Comparison of ENCODE assay signal across 19 mouse cellular contexts in the genomic region with DNA sequence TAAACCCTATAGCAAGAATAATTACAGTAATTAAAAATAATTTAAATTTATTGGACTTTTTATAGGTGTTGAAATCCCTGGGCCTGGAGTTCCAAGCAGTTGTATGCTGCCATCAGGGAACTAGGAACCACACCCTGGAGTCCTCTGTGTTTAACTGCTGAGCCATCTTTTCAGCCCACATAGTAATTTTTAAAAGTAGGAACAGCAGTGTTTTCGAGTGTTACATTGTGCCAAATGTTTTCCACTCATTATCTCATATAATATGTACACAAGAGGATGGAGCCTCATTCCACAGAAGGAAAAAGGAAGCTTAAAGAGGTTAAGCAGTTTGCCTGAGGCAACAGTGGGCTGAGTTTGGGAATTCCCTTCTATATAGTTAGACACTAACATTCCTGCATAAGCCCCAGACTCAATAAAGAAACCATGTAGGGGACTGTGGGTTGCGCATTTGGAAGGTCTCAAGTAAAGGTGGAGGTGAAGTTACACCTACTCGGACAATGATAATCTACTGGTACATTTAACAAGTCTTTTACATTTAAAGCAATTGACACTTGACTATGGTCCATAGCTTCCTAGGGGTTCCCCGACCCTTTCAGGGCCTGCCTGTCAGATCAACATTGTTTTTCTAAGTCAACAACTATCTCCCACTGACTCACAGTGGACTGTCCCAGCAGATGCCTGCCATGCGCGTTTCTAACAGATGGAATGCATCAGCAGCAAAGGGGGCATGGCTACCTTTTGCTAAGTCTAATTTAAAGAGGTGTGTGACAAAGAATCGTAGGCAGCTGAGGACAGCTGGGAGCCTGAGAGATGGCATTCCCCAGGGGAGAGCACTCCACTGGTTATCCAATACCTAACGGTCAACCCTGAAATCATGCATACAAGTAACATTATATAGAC. TPM values are rescaled to one million over a fixed set of nuclear protein-coding genes. Genes with fewer than 3 reads are reported as not detected.
DNase-seq lines count a peak whose midpoint lies in the region; ATAC-seq lines count a peak whose summit lies in the region.
"Had no signal": no experiment of that assay in that cellular context is flagged by ENCODE, and none has a peak within 500 bp of the region (broad histone marks: within the 10 kb centered on the region; RNA-seq: fewer than 3 reads in every experiment).

No protein-coding gene starts in this region.

- H3K9me3 ChIP-seq in intestine, embryonic 14.5 days (ENCODE audit: control insufficient read depth, low read length) = no peaks in the 10 kb centered on the region
- H3K9me3 ChIP-seq in intestine, embryonic 16.5 days (ENCODE audit: control insufficient read depth, low read length) = no peaks in the 10 kb centered on the region
- H3K9me3 ChIP-seq in limb, embryonic 10.5 days (replicated peaks) = no peaks in the 10 kb centered on the region
- H3K9me3 ChIP-seq: forebrain, embryonic 12.5 days; neural tube, embryonic 13.5 days had no signal

- no peak overlapping the region for H3K9ac ChIP-seq in intestine, embryonic 14.5 days (ENCODE audit: low read length)
- no peak overlapping the region for H3K9ac ChIP-seq in intestine, embryonic 16.5 days (ENCODE audit: low read depth, low read length)
- H3K9ac ChIP-seq: forebrain, embryonic 12.5 days; liver, embryonic 14.5 days; neural tube, embryonic 13.5 days had no signal

- no peaks in the 10 kb centered on the region for H3K36me3 ChIP-seq in intestine, embryonic 14.5 days (ENCODE audit: control insufficient read depth, insufficient read depth, low read length)
- H3K36me3 ChIP-seq in intestine, embryonic 16.5 days (ENCODE audit: control insufficient read depth, insufficient read depth, low read length) = no peaks in the 10 kb centered on the region
- no peaks in the 10 kb centered on the region for H3K36me3 ChIP-seq in limb, embryonic 10.5 days
- H3K36me3 ChIP-seq: forebrain, embryonic 12.5 days had no signal

- no peak for ATAC-seq in intestine, embryonic 14.5 days (replicated peaks; ENCODE audit: low FRiP score, low TSS enrichment, low read depth)
- no peak for ATAC-seq in intestine, embryonic 16.5 days
- ATAC-seq: lung, postnatal 0 days had no signal

- no peaks in the 10 kb centered on the region for H3K4me1 ChIP-seq in intestine, embryonic 14.5 days (replicated peaks; ENCODE audit: control insufficient read depth, insufficient read depth, low read length)
- H3K4me1 ChIP-seq in intestine, embryonic 16.5 days (ENCODE audit: control insufficient read depth, insufficient read depth, low read length) = no peaks in the 10 kb centered on the region
- H3K4me1 ChIP-seq in limb, embryonic 10.5 days = peaks cover 18% of the 10 kb centered on the region
- H3K4me1 ChIP-seq: forebrain, embryonic 12.5 days; megakaryocyte, embryonic 14.5 days; neural tube, embryonic 13.5 days had no signal

- H3K4me2 ChIP-seq in intestine, embryonic 14.5 days (ENCODE audit: low read length) = no peak overlapping the region
- H3K4me2 ChIP-seq in intestine, embryonic 16.5 days (ENCODE audit: low read depth, low read length) = no peak overlapping the region
- H3K4me2 ChIP-seq: forebrain, embryonic 12.5 days; neural tube, embryonic 13.5 days had no signal

- no peaks in the 10 kb centered on the region for H3K27me3 ChIP-seq in intestine, embryonic 14.5 days (replicated peaks; ENCODE audit: control insufficient read depth, insufficient read depth, low read length)
- H3K27me3 ChIP-seq in intestine, embryonic 16.5 days (replicated peaks; ENCODE audit: control insufficient read depth, insufficient read depth, low read length) = no peaks in the 10 kb centered on the region
- H3K27me3 ChIP-seq in limb, embryonic 10.5 days (ENCODE audit: low read depth, poor library complexity, severe bottlenecking) = no peaks in the 10 kb centered on the region
- H3K27me3 ChIP-seq: forebrain, embryonic 12.5 days; neural tube, embryonic 13.5 days had no signal

- no peak overlapping the region for H3K27ac ChIP-seq in intestine, embryonic 14.5 days (ENCODE audit: low read depth)
- no peak overlapping the region for H3K27ac ChIP-seq in intestine, embryonic 16.5 days (ENCODE audit: low read length)
- H3K27ac ChIP-seq in limb, embryonic 10.5 days = no peak overlapping the region; the same call in 1 of the 2 replicates
- H3K27ac ChIP-seq: forebrain, embryonic 12.5 days; liver, embryonic 14.5 days; neural tube, embryonic 13.5 days had no signal

- 52% methylated on average over 8 of the region's 8 CpGs for WGBS in intestine, embryonic 14.5 days
- 60% methylated on average over 8 of the region's 8 CpGs for WGBS in intestine, embryonic 16.5 days
- 38% methylated on average over 8 of the region's 8 CpGs for WGBS in limb, embryonic 10.5 days

- peak; percentile 47 for DNase-seq in intestine, embryonic 14.5 days (ENCODE audit: low spot score)
- DNase-seq in R1 (ENCODE audit: low read depth, low spot score) = peak; percentile 25
- DNase-seq in embryo, embryonic 10.5 days (ENCODE audit: low spot score) = peak; percentile 29
- peak; percentile 67 for DNase-seq in limb, embryonic 10.5 days (ENCODE audit: low spot score)
- DNase-seq in cerebellum, adult 11-12 months = no peak
- no peak for DNase-seq in cerebellum, adult 11 months
- DNase-seq in retina, embryonic 14.5 days (ENCODE audit: low spot score) = no peak
- DNase-seq: cerebellum, adult 18-20 months; cerebellum, postnatal 36 days; kidney, adult 11 months; kidney, postnatal 36 days; layer of hippocampus, postnatal 36 days; thymus, postnatal 25 days had no signal

- no peak overlapping the region for H3K4me3 ChIP-seq in intestine, embryonic 14.5 days (ENCODE audit: low read depth, low read length)
- no peak overlapping the region for H3K4me3 ChIP-seq in intestine, embryonic 16.5 days (ENCODE audit: low read length)
- no peak overlapping the region for H3K4me3 ChIP-seq in limb, embryonic 10.5 days
- H3K4me3 ChIP-seq: forebrain, embryonic 12.5 days; megakaryocyte, embryonic 14.5 days; neural tube, embryonic 13.5 days had no signal

RNA-seq across cellular contexts. Expression of a gene that starts 19.3 kb away (rescaled TPM):
- polyA plus RNA-seq in intestine, embryonic 14.5 days (2014; fragmentation: Nextera tagmentation; extraction: Ambion mirVana) = 9.6 and 9.7 TPM in 2 replicates
- polyA plus RNA-seq in intestine, embryonic 16.5 days (2015; fragmentation: Nextera tagmentation; extraction: Ambion mirVana) = 15.2 and 16.0 TPM in 2 replicates
- polyA plus RNA-seq in limb, embryonic 10.5 days (2016; fragmentation: Nextera tagmentation; extraction: Ambion mirVana) = 1.8 and 2.3 TPM in 2 replicates

Comparison
In these comparisons a context has a peak if more than half of its experiments do, and no peak if none do; other contexts are left out.
1. DNase-seq: peak in intestine, embryonic 14.5 days (single experiment), R1 (single experiment), embryo, embryonic 10.5 days (single experiment) and limb, embryonic 10.5 days (single experiment); none in cerebellum, adult 11-12 months (single experiment), cerebellum, adult 11 months (single experiment) and retina, embryonic 14.5 days (single experiment).